Mouse (Mus musculus) forebrain, embryonic 15.5 days (tissue): ENCODE measurements around the gene Slc25a38. TPM values are rescaled to one million over a fixed set of nuclear protein-coding genes. Genes with fewer than 3 reads are reported as not detected.

Experiments
- ATAC-seq: fragments of 200-750 bp; cut with Nextera tagmentation; replicated peaks from 2 replicates; pipeline ENCODE4 v1.8.0; 2017; ENCODE audit warnings: mild to moderate bottlenecking, moderate TSS enrichment, moderate library complexity
- H3K27ac ChIP-seq: fragments of 300-500 bp; sonication (generic); replicated peaks from 2 replicates; pipeline ENCODE4 v1.5.1; 2015; ENCODE audit warnings: mild to moderate bottlenecking, inconsistent platforms
- H3K27me3 ChIP-seq: fragments of 300-500 bp; sonication (generic); 2 replicates; pipeline ENCODE4 v1.6.1; 2015; ENCODE audit warnings: inconsistent platforms
- H3K36me3 ChIP-seq: fragments of 300-500 bp; sonication (generic); 2 replicates; pipeline ENCODE4 v1.6.1; 2015; ENCODE audit warnings: mild to moderate bottlenecking, inconsistent platforms
- H3K4me1 ChIP-seq: fragments of 300-500 bp; sonication (generic); 2 replicates; pipeline ENCODE4 v1.6.1; 2015; ENCODE audit warnings: inconsistent platforms
- H3K4me2 ChIP-seq: fragments of 300-500 bp; sonication (generic); replicated peaks from 2 replicates; pipeline ENCODE4 v1.6.1; 2015; ENCODE audit warnings: mild to moderate bottlenecking, inconsistent platforms
- H3K4me3 ChIP-seq: fragments of 300-500 bp; sonication (generic); 2 replicates; pipeline ENCODE4 v1.5.1; 2015; ENCODE audit warnings: mild to moderate bottlenecking, inconsistent platforms
- H3K9ac ChIP-seq: fragments of 300-500 bp; sonication (generic); replicated peaks from 2 replicates; pipeline ENCODE4 v1.6.1; 2015; ENCODE audit warnings: mild to moderate bottlenecking, inconsistent platforms
- H3K9me3 ChIP-seq: fragments of 300-500 bp; sonication (generic); 2 replicates; pipeline ENCODE4 v1.6.1; 2016; ENCODE audit warnings: inconsistent platforms
- WGBS: fragments of 180-500 bp; shearing (Covaris S2); methylation state at CpG from one replicate; pipeline ENCODE4 v1.1.7; 2015; ENCODE audit warnings: mixed read lengths; 5-methylcytosine and 5-hydroxymethylcytosine counted together
- polyA plus RNA-seq: library from polyadenylated mRNA; unstranded; fragments of >200 nt; fragmentation: Nextera tagmentation; extraction: Ambion mirVana; gene quantifications from 2 replicates; pipeline ENCODE4 v1.2.1, GENCODE M21; 2015

The Slc25a38 gene
- polyA plus RNA-seq, 1 experiment from 2014 or later = 37.9 TPM

DNA sequence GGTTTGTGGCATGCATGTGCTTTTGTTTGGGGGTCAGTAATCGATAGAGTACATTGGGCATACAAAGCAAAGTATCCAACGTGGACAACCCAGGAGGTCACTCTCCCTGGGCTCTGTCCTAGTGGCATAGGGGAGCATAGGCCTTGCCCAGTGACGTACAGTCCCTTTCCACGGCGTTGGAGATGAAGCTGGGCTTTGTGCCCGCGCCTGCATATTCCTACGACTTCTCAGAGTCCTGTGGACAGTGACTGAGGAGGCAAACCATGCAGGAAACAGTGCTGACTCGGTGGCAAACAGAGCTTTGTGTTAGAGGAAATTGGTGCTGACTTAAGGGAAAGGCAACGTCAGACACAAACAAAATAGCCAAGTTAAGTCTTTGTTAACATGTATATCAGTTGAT is 19.1 kb downstream of the Slc25a38 start:
- H3K27ac ChIP-seq = no peak overlapping the region
- H3K9ac ChIP-seq = peak overlapping the region; percentile 91; the same call in 1 of the 2 replicates
- no peaks in the 10 kb centered on the region for H3K9me3 ChIP-seq
- peak overlapping the region; percentile 73 for H3K4me3 ChIP-seq
- WGBS = 68% methylated on average over 10 of the region's 10 CpGs
- H3K4me1 ChIP-seq = peaks cover 23% of the 10 kb centered on the region
- no peaks in the 10 kb centered on the region for H3K27me3 ChIP-seq
- peaks cover 42% of the 10 kb centered on the region for H3K36me3 ChIP-seq
- no peak for ATAC-seq
- H3K4me2 ChIP-seq = peak overlapping the region; percentile 72

DNA sequence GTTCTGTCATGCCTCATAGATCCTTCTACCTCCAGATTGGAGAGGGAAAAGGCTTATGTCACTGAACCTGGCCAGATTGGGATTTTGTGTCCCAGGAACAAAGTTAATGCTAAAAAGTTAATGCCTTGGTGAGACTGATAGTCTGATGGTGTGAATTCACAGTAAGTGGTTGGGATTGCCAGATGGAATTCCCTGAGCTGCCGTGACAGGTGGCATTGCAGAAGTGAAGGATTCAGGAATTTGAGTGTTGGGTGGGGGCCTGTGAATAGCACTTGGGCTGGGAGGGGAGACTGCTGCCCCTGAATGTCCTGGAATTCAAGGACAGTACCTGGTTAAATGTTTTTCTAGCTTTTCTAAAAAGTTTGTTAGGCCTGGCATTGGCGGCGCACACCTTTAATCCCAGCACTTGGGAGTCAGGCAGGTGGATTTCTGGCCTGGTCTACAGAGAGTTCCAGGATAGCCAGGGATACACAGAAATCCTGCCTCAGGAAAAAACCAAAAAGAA is 21.7 kb downstream of the Slc25a38 start:
- Histone ChIP-seq H3K27ac (no peak overlapping the region), H3K36me3 (peaks cover 41% of the 10 kb centered on the region), H3K9me3 (no peaks in the 10 kb centered on the region), H3K4me1 (peaks cover 21% of the 10 kb centered on the region), H3K4me2 (no peak overlapping the region), H3K9ac (no peak overlapping the region), H3K27me3 (no peaks in the 10 kb centered on the region), H3K4me3 (no peak overlapping the region)
- ATAC-seq = no peak
- 87% methylated on average over 3 of the region's 3 CpGs for WGBS

DNA sequence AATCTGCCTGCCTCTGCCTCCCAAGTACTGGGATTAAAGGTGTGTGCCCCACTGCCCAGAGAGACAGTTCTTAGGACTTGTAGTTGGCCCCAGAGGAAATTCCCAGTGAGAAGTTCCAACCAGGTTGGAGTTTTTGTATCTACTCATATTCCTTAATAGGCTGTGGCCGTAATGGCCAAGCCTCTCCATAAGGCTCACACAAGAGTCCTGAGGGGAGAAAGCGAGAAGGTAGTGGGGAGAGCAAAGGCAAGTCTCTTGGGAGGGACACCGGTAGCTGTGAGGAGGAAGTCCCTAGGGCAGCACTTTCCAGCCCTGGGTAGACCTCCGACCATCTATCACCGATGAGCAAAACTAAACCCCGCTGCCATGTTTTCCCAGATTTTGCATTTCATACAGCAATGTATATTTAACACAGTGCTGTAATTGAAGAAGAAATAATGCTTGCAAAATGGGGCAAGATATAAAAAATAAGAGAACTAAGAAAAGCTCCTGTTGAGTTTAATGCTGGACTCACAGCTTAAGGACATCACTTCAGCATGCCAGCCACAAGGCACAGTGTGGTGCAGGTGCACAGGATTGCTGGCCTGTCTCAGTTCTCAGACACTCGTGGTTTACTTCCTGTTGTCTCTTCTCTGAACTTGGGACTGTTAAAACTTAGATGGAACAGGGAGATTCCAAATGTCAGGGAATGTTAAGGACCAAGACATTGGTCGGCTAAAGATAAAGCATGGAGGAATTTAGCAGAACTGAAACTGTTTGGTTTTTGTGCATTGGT is 23.0 kb downstream of the Slc25a38 start:
- no peaks in the 10 kb centered on the region for H3K27me3 ChIP-seq
- peaks cover 17% of the 10 kb centered on the region for H3K4me1 ChIP-seq
- 46% methylated on average over 8 of the region's 8 CpGs for WGBS
- no peak overlapping the region for H3K27ac ChIP-seq
- no peak overlapping the region for H3K9ac ChIP-seq
- peaks cover 41% of the 10 kb centered on the region for H3K36me3 ChIP-seq
- H3K4me2 ChIP-seq = no peak overlapping the region
- no peak for ATAC-seq
- H3K4me3 ChIP-seq = no peak overlapping the region
- no peaks in the 10 kb centered on the region for H3K9me3 ChIP-seq

DNA sequence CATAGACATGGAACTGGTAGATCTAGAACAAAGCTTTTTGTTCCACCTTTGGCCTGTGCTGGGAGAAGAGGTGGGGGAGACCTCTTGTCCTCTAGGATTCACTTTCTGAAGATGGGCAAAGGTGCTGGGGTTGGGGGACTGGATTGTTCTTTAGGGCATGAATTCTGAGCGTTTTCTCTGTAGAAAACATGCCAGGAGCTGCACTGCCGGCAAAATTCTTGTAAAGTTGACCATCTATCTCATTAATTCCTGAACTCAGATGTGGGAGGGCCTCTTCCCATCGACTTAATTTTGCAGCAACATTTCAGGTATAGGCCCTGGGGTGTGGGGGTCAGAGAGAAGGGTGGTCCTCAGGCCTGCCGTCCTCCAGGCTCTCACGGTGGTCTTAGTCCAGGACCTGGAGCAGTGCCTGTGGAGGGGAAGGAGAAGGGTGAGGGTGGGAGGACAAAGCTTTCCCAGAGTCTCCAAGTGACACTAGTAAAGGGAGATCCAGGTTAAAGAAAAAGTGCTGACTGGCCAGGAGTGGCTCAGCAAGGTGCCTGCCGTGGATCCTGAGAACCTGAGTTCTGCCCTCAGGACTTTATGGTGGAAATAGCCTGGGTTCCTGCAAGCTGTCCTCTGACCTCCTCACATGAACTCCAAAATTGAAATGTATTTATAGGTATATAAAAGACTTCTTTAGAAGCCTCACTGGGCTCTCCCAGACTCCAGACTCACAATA is 23.7 kb downstream of the Slc25a38 start:
- Histone ChIP-seq H3K27me3 (no peaks in the 10 kb centered on the region), H3K4me1 (peaks cover 10% of the 10 kb centered on the region), H3K9ac (no peak overlapping the region), H3K9me3 (no peaks in the 10 kb centered on the region), H3K4me2 (no peak overlapping the region), H3K36me3 (peaks cover 39% of the 10 kb centered on the region), H3K27ac (no peak overlapping the region), H3K4me3 (no peak overlapping the region)
- ATAC-seq = no peak
- 53% methylated on average over 6 of the region's 6 CpGs for WGBS

DNA sequence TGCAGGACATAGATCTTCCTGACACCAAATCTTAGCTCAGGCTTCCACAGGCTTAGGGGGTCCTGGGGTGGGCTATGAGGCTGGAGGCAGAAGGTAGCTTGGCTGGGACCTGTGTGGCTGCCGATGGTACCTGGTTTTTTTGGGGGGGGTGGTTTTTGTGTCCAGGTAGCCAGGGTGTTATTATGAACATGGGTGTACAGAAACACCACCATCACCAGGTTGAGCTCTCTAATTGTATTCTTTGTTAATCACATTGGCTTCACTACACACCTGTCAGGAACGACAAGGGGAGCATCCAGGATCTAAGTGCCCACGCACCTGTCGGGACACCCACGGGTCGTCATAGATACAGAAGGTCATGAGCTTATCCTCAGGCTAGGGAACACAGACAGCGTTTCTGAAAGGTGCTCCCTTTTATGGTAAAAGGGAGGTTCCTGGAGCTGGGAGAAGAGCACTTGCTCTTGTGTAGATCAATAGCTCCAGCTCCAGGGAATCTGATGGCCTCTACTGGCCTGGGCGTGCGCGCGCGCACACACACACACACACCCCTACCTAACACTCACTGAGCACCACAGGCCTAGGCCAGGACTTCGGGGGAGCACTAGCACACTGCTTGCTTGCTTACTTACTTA is 24.5 kb downstream of the Slc25a38 start:
- H3K4me1 ChIP-seq = peaks cover 2% of the 10 kb centered on the region; the same call in 1 of the 2 replicates
- 82% methylated on average over 13 of the region's 13 CpGs for WGBS
- peaks cover 33% of the 10 kb centered on the region for H3K36me3 ChIP-seq
- no peak overlapping the region for H3K27ac ChIP-seq
- H3K27me3 ChIP-seq = no peaks in the 10 kb centered on the region
- H3K9ac ChIP-seq = no peak overlapping the region
- H3K9me3 ChIP-seq = no peaks in the 10 kb centered on the region
- H3K4me2 ChIP-seq = no peak overlapping the region
- H3K4me3 ChIP-seq = no peak overlapping the region
- no peak for ATAC-seq

DNA sequence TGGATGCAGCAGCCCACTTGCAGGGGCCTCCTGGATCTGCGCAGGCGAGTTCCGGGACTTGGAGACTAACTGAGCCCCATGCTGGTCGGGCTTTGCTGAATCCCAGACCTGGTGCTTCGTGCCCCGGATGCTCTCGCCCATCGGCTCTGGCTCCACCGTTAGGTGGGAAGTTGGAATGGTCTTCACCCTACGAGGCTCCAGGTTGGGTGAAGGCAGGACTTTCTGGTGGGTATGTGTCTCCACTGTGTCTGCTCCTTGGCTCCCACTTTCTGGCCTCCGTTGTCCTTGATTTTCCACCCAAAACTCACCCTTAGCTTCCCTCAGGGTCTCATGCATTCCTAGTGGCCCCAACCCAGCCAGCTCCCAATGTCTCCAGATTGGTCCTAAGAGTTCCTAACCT is 25.3 kb downstream of the Slc25a38 start:
- Histone ChIP-seq H3K27me3 (no peaks in the 10 kb centered on the region), H3K27ac (no peak overlapping the region), H3K4me3 (no peak overlapping the region), H3K4me1 (no peaks in the 10 kb centered on the region), H3K4me2 (no peak overlapping the region), H3K36me3 (peaks cover 26% of the 10 kb centered on the region), H3K9ac (no peak overlapping the region), H3K9me3 (no peaks in the 10 kb centered on the region)
- no peak for ATAC-seq
- 89% methylated on average over 11 of the region's 11 CpGs for WGBS

DNA sequence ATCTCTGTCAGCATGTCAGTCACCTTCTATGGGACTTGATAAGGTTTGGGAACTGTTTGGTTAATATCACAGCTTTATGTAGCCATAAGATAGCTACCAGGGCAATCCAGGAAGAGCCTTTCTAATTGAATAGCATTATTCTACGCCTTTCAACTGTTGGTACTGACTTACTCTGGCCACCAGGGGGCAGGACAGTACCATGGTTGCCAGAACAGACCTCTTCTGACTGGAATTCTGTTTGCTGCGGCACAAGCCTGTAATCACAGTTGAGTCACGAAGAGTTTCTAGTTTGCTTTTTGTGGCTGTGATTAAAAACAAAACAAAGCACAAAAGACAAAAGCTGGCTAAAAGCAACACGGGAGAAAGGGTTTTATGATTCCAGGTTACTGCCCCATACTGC is 30.5 kb downstream of the Slc25a38 start:
- Histone ChIP-seq H3K9ac (no peak overlapping the region), H3K4me1 (no peaks in the 10 kb centered on the region), H3K4me2 (no peak overlapping the region), H3K4me3 (no peak overlapping the region), H3K36me3 (no peaks in the 10 kb centered on the region), H3K9me3 (no peaks in the 10 kb centered on the region), H3K27me3 (no peaks in the 10 kb centered on the region), H3K27ac (no peak overlapping the region)
- ATAC-seq = peak; percentile 55; the same call in 1 of the 2 replicates
- 6% methylated on average over 4 of the region's 4 CpGs for WGBS

DNA sequence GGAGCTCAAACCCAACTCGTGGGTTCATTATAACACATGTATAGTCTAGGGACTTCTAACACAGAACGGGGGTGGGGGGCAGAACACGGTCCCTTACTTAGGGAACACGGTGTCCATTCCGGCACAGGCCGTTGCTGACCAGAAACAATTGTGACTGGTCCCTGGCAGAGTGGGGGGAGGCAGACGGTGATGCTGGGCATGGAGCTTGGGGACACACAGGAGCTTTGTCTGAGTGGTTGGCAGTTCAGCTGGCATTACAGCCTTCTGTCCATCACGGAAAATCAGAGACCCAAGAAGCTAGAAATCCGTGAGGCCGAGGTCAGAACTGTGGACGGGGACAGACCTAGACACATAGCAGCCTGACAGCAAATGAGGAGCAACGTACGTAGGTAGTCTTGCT is 34.3 kb downstream of the Slc25a38 start:
- no peak overlapping the region for H3K27ac ChIP-seq
- no peak overlapping the region for H3K9ac ChIP-seq
- H3K4me1 ChIP-seq = no peaks in the 10 kb centered on the region
- no peaks in the 10 kb centered on the region for H3K27me3 ChIP-seq
- ATAC-seq = no peak
- no peak overlapping the region for H3K4me3 ChIP-seq
- no peak overlapping the region for H3K4me2 ChIP-seq
- 88% methylated on average over 13 of the region's 13 CpGs for WGBS
- H3K9me3 ChIP-seq = no peaks in the 10 kb centered on the region
- no peaks in the 10 kb centered on the region for H3K36me3 ChIP-seq

DNA sequence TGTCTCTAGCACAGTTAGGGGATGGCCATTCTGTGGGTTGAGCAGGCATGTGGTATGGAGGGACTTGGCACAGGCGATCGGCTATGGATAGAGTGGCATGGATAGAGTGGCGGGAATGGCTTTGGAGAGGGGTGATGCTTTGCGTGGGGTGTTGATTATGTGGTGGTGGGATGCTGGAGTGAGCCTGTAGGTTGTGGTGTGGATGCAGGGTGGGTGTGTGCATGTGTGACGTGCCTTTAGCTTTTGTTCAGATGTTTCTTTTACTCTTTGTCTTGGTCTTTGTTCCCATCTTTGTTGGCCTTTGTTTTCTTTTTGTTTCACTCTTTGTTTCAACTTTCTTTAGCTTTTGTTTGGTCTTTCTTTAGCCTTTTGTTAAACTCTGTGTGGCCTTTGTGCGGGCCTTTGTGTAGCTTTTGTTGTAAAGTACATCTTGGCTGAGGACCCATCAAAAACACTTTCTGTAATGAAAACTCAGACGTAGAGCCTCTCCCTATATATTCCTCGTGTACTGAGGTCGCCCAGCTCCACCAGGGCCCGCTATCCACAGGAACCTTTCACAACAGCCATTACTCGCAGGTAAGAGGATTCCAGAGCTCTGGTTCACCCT is 39.2 kb downstream of the Slc25a38 start, which contains the start of gene Mobp:
Gene Mobp, plus strand, starts transcription at position 486 of the 607 bp plus-strand sequence.
- WGBS = 22% methylated on average over 11 of the region's 11 CpGs

DNA sequence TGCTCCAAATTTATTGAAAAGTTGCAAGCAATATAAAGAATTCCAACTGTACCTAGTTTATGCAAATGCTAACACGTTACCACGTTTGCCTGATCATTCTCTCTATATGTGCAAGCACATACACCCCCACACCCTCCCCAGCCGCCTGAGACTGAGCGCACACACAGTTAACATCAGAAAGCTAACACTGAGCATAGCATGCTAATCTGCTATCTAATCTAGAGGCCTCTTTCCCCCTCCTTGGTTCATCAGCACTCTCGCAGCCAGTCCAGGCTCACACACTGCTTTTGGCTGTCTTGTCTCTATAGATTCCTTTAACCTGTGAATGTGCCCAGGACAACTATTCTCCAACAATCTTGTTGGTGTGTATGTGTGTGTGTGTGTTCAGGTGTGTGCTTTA is 41.0 kb downstream of the Slc25a38 start:
- Histone ChIP-seq H3K4me2 (no peak overlapping the region), H3K9me3 (no peaks in the 10 kb centered on the region), H3K27ac (no peak overlapping the region), H3K9ac (no peak overlapping the region), H3K4me3 (no peak overlapping the region), H3K4me1 (no peaks in the 10 kb centered on the region), H3K36me3 (no peaks in the 10 kb centered on the region), H3K27me3 (no peaks in the 10 kb centered on the region)
- ATAC-seq = no peak
- WGBS = 82% methylated on average over 5 of the region's 5 CpGs

More for the DNA sequence above, 39.2 kb downstream of the Slc25a38 start, which contains the start of gene Mobp:
- ATAC-seq = no peak
- Histone ChIP-seq H3K27ac (no peak within 1 kb of the TSS), H3K9me3 (no peaks in the 10 kb centered on the region), H3K27me3 (no peaks in the 10 kb centered on the region), H3K4me2 (no peak within 1 kb of the TSS), H3K9ac (no peak within 1 kb of the TSS), H3K4me3 (no peak within 1 kb of the TSS), H3K36me3 (no peaks in the 10 kb centered on the region), H3K4me1 (no peaks in the 10 kb centered on the region)

DNA sequence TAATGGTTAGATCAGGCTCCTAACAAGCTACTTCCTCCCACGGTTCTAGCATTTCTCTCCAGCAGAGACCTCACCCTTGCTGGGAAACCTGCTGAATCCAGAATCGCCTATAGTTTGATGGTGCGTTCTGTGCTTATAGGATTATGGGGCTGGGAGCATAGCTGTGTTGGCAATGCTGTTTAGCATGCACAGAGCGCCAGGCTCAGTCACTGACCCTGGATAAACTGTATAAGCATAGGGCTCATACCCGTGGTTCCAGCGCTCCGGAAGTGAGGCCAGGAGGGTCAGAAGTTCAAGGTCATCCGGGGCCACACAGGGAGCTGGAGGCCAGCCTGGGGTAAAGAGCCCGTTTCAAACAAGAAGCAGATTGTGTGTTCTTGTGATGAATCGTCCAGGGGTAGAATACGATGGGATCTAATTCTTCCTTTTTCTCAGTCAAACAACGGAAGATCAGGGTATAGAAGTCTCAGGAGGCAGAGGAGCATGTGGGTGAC is 41.8 kb downstream of the Slc25a38 start:
- ATAC-seq = no peak
- Histone ChIP-seq H3K9ac (no peak overlapping the region), H3K27me3 (no peaks in the 10 kb centered on the region), H3K4me1 (no peaks in the 10 kb centered on the region), H3K36me3 (no peaks in the 10 kb centered on the region), H3K4me2 (no peak overlapping the region), H3K4me3 (no peak overlapping the region), H3K27ac (no peak overlapping the region), H3K9me3 (no peaks in the 10 kb centered on the region)
- WGBS = 84% methylated on average over 12 of the region's 12 CpGs
